Mouse (Mus musculus): ENCODE results near the gene Elfn1. TPM values are rescaled to one million over a fixed set of nuclear protein-coding genes. Genes with fewer than 3 reads are reported as not detected.
A peak's percentile ranks its signal among the peaks of the same experiment; 100 is the strongest.

Gene Elfn1
- total and polyA plus RNA-seq, 2 experiments from 2014 or later, result 3.1 to 57.5 TPM

GRCm38 (mm10) chr5:139933476-139933875 lies 25.7 kb downstream of the Elfn1 start:
- H3K27me3 ChIP-seq (ENCODE audit: insufficient read depth, low read length), result no peaks in the 10 kb centered on the region
- ATAC-seq (ENCODE audit: low FRiP score) (no peak), DNase-seq (ENCODE audit: low spot score) (no peak)
- peaks cover 15% of the 10 kb centered on the region for H3K4me1 ChIP-seq (ENCODE audit: insufficient read depth, low read length)
- no peaks in the 10 kb centered on the region for H3K36me3 ChIP-seq (ENCODE audit: insufficient read depth, low read length)
- H3K9ac ChIP-seq (replicated peaks; ENCODE audit: low read length, poor library complexity, severe bottlenecking), result no peak overlapping the region
- no peaks in the 10 kb centered on the region for H3K9me3 ChIP-seq (ENCODE audit: low read length)
- no peak overlapping the region for H3K4me3 ChIP-seq (ENCODE audit: low read depth, low read length)
- WGBS, result 52% methylated on average over 7 of the region's 7 CpGs
- TF ChIP-seq CTCF (IDR thresholded peaks at IDR 0.05), result peak; percentile 64
- H3K27ac ChIP-seq (ENCODE audit: low read depth, low read length), result no peak overlapping the region
- no peak overlapping the region for H3K4me2 ChIP-seq (ENCODE audit: low read depth, low read length, poor library complexity, severe bottlenecking)

GRCm38 (mm10) chr5:139936431-139936830 lies 28.7 kb downstream of the Elfn1 start:
- no peak for DNase-seq (ENCODE audit: low spot score)

GRCm38 (mm10) chr5:139944697-139945096 lies 37.0 kb downstream of the Elfn1 start:
- H3K9me3 ChIP-seq (ENCODE audit: low read length), result peaks cover 6% of the 10 kb centered on the region; the same call in 1 of the 2 replicates
- 42% methylated on average over 7 of the region's 7 CpGs for WGBS
- ATAC-seq (ENCODE audit: low FRiP score) (no peak), DNase-seq (ENCODE audit: low spot score) (no peak)
- H3K27ac ChIP-seq (ENCODE audit: low read depth, low read length), result no peak overlapping the region
- H3K36me3 ChIP-seq (ENCODE audit: insufficient read depth, low read length), result no peaks in the 10 kb centered on the region
- no peak overlapping the region for H3K4me3 ChIP-seq (ENCODE audit: low read depth, low read length)
- peaks cover 3% of the 10 kb centered on the region; the same call in 1 of the 2 replicates for H3K4me1 ChIP-seq (ENCODE audit: insufficient read depth, low read length)
- no peak for TF ChIP-seq CTCF (IDR thresholded peaks at IDR 0.05)
- H3K27me3 ChIP-seq (ENCODE audit: insufficient read depth, low read length), result no peaks in the 10 kb centered on the region
- no peak overlapping the region for H3K4me2 ChIP-seq (ENCODE audit: low read depth, low read length, poor library complexity, severe bottlenecking)
- no peak overlapping the region for H3K9ac ChIP-seq (replicated peaks; ENCODE audit: low read length, poor library complexity, severe bottlenecking)

More at GRCm38 (mm10) chr5:139936431-139936830, 28.7 kb downstream of the Elfn1 start:
- Histone ChIP-seq H3K27ac (ENCODE audit: low read depth, low read length) (no peak overlapping the region), H3K4me3 (ENCODE audit: low read depth, low read length) (no peak overlapping the region), H3K9me3 (ENCODE audit: low read length) (peaks cover 6% of the 10 kb centered on the region; the same call in 1 of the 2 replicates), H3K9ac (replicated peaks; ENCODE audit: low read length, poor library complexity, severe bottlenecking) (no peak overlapping the region), H3K4me1 (ENCODE audit: insufficient read depth, low read length) (peaks cover 14% of the 10 kb centered on the region), H3K36me3 (ENCODE audit: insufficient read depth, low read length) (no peaks in the 10 kb centered on the region), H3K4me2 (ENCODE audit: low read depth, low read length, poor library complexity, severe bottlenecking) (no peak overlapping the region), H3K27me3 (ENCODE audit: insufficient read depth, low read length) (no peaks in the 10 kb centered on the region)
- ATAC-seq (ENCODE audit: low FRiP score), result no peak
- TF ChIP-seq CTCF (IDR thresholded peaks at IDR 0.05), result no peak
- WGBS, result 82% methylated on average over 13 of the region's 13 CpGs

GRCm38 (mm10) chr5:139945715-139946364 lies 38.1 kb downstream of the Elfn1 start:
- no peak overlapping the region for H3K4me2 ChIP-seq (ENCODE audit: low read depth, low read length, poor library complexity, severe bottlenecking)
- H3K36me3 ChIP-seq (ENCODE audit: insufficient read depth, low read length), result no peaks in the 10 kb centered on the region
- H3K4me3 ChIP-seq (ENCODE audit: low read depth, low read length), result no peak overlapping the region
- whole genome bisulfite sequencing, result 72% methylated on average over 12 of the region's 12 CpGs
- TF ChIP-seq CTCF (IDR thresholded peaks at IDR 0.05), result no peak
- ATAC-seq (ENCODE audit: low FRiP score) (no peak), DNase-seq (ENCODE audit: low spot score) (no peak)
- no peak overlapping the region for H3K9ac ChIP-seq (replicated peaks; ENCODE audit: low read length, poor library complexity, severe bottlenecking)
- no peak overlapping the region for H3K27ac ChIP-seq (ENCODE audit: low read depth, low read length)
- H3K27me3 ChIP-seq (ENCODE audit: insufficient read depth, low read length), result no peaks in the 10 kb centered on the region
- no peaks in the 10 kb centered on the region for H3K9me3 ChIP-seq (ENCODE audit: low read length)
- H3K4me1 ChIP-seq (ENCODE audit: insufficient read depth, low read length), result peaks cover 3% of the 10 kb centered on the region; the same call in 1 of the 2 replicates

- ATAC-seq (ENCODE audit: low FRiP score) (no peak), DNase-seq (ENCODE audit: low spot score) (no peak)
- Histone ChIP-seq H3K4me1 (ENCODE audit: insufficient read depth, low read length) (peaks cover 3% of the 10 kb centered on the region; the same call in 1 of the 2 replicates), H3K9me3 (ENCODE audit: low read length) (no peaks in the 10 kb centered on the region), H3K4me2 (ENCODE audit: low read depth, low read length, poor library complexity, severe bottlenecking) (no peak overlapping the region), H3K27ac (ENCODE audit: low read depth, low read length) (no peak overlapping the region), H3K36me3 (ENCODE audit: insufficient read depth, low read length) (no peaks in the 10 kb centered on the region), H3K9ac (replicated peaks; ENCODE audit: low read length, poor library complexity, severe bottlenecking) (no peak overlapping the region), H3K27me3 (ENCODE audit: insufficient read depth, low read length) (no peaks in the 10 kb centered on the region), H3K4me3 (ENCODE audit: low read depth, low read length) (no peak overlapping the region)
- WGBS, result 93% methylated on average over 5 of the region's 5 CpGs
- TF ChIP-seq CTCF (IDR thresholded peaks at IDR 0.05), result peak; percentile 62
Measured at GRCm38 (mm10) chr5:139947446-139947845, 39.7 kb downstream of the Elfn1 start.

- no peak for DNase-seq (ENCODE audit: low spot score)
- H3K27me3 ChIP-seq (ENCODE audit: insufficient read depth, low read length), result no peaks in the 10 kb centered on the region
- no peak overlapping the region for H3K4me3 ChIP-seq (ENCODE audit: low read depth, low read length)
- no peak for TF ChIP-seq CTCF (IDR thresholded peaks at IDR 0.05)
- 86% methylated on average over 4 of the region's 4 CpGs for WGBS
- no peaks in the 10 kb centered on the region for H3K36me3 ChIP-seq (ENCODE audit: insufficient read depth, low read length)
- no peak overlapping the region for H3K4me2 ChIP-seq (ENCODE audit: low read depth, low read length, poor library complexity, severe bottlenecking)
- no peak overlapping the region for H3K27ac ChIP-seq (ENCODE audit: low read depth, low read length)
- H3K9ac ChIP-seq (replicated peaks; ENCODE audit: low read length, poor library complexity, severe bottlenecking), result no peak overlapping the region
- no peak for ATAC-seq (ENCODE audit: low FRiP score)
- H3K9me3 ChIP-seq (ENCODE audit: low read length), result no peaks in the 10 kb centered on the region
- H3K4me1 ChIP-seq (ENCODE audit: insufficient read depth, low read length), result peaks cover 3% of the 10 kb centered on the region; the same call in 1 of the 2 replicates
Measured at GRCm38 (mm10) chr5:139948552-139948951, 40.8 kb downstream of the Elfn1 start.
